Mouse (Mus musculus) yolk sac, embryonic 10.5 days (tissue): ENCODE results near the gene Gm4792.

ENCODE experiments used
- DNase-seq: peaks from one replicate; pipeline ENCODE4 v3.0.0-alpha.2; 2017; ENCODE audit warnings: low spot score

Gene Gm4792

DNA sequence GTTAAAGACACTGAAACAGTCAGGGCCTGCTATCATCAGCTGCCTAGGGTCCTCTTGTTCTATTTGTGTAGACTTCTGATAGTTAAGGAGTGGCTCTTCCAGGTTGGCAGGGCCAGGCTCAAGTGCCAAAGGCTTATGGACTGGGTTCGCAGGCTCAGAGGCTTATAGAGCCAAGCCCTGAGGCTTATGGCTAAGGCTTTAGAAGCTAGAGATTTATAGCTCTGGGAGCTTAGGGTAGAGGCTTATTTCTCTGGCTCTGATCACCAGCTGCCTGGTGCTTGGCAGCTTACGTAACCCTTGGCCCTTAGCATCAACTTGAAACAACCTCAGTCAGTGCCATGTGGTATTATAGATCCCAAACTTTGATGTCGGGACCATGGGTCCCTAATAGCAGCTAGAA, at the start of gene Gm4792:
TSS of gene Gm4792 (minus strand) at position 233 of the 400 bp plus-strand sequence.
- DNase-seq = no peak

- DNase-seq = no peak
These were observed 49.5 kb upstream of the Gm4792 start for GRCm38 (mm10) chr10:94347959-94348358.

GRCm38 (mm10) chr10:94347296-94347695, 48.8 kb upstream of the Gm4792 start:
- no peak for DNase-seq

DNA sequence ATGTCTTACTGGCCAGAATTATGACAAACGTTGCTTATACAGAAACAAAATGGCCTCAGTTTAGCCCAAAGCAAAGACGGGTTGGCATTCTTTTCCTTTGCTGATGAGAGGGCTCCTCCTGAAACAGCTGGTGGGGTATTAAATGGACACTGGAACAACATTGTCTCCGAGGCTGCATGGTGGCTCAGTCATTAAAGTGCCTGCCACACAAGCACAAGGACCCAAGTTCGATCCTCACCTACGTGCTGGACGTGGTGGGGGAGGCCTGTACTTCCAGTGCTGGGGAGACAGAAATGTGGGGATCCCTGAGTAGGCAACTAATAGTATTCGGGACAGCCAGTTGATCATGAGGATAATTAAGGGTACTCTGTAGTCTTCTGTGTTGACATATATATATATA, 48.1 kb upstream of the Gm4792 start:
- no peak for DNase-seq

- DNase-seq = no peak
These were observed 47.2 kb upstream of the Gm4792 start for GRCm38 (mm10) chr10:94345509-94346252.

GRCm38 (mm10) chr10:94344631-94345417, 46.3 kb upstream of the Gm4792 start:
- peak; percentile 36 for DNase-seq

GRCm38 (mm10) chr10:94343581-94343980, 45.1 kb upstream of the Gm4792 start:
- no peak for DNase-seq

- DNase-seq = no peak
These were observed 43.8 kb upstream of the Gm4792 start for GRCm38 (mm10) chr10:94342256-94342655.

DNA sequence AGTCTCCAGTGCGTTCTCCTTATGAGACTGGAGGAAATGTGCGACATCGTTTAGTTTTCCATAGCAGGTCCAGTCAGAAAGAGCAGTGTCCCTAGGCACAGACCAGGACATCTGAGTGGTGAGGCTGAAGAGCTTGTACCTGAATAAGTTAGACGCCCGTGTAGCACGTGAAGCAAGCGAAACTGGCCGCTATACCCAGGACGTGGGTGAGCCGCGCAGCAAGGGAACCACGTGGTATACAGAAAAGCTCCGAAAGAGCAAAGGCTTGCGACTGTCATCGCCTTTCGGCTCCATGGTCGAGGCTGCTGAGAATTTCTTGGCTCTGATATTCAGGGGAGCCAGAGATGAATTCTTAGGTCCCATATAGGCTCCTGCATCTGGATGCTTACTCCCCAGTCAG, 43.0 kb upstream of the Gm4792 start:
- DNase-seq = no peak

DNA sequence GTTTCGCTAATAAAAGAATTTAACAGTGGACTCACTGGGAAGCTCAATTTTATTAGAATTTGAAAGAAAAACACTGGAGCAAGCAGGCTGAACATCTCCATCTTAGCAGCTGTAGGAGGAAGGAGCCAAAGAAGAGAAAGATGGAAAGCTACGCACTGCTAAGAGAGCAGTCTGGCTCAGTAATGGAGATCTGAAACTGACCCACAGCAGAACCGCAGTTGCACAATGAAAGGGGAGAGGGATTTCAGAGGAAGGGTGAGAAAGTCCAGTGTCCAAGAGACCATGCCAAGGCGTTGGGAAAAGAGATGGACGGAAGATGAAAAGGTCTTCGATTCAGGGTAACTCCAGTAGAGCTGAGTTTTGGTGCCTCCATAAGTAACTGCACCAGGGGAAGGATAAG, 37.6 kb upstream of the Gm4792 start:
- DNase-seq = no peak

DNA sequence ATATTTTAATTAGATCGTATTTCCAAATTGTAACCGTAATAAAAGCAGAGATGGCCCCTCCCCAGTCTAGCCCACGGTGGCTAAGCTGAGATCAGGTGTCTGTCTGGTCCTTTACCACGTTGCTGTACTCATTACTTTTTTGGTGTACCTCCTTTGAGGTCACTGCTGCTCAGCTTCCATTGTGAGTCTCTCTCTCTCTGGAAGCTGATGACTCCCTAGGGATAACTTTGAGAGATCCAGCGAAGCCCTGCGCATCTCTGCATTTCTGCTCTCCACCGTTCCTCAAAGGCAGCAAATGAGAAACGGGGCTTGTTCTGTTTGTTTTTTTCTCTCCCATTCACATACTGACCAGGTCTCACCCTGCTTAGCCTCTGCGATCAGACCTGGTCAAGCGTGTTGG, 36.5 kb upstream of the Gm4792 start:
- no peak for DNase-seq

- DNase-seq = no peak
These were observed 34.8 kb upstream of the Gm4792 start for GRCm38 (mm10) chr10:94333328-94333727.

GRCm38 (mm10) chr10:94332358-94333137, 34.0 kb upstream of the Gm4792 start:
- no peak for DNase-seq

GRCm38 (mm10) chr10:94329962-94330361, 31.5 kb upstream of the Gm4792 start:
- no peak for DNase-seq

DNA sequence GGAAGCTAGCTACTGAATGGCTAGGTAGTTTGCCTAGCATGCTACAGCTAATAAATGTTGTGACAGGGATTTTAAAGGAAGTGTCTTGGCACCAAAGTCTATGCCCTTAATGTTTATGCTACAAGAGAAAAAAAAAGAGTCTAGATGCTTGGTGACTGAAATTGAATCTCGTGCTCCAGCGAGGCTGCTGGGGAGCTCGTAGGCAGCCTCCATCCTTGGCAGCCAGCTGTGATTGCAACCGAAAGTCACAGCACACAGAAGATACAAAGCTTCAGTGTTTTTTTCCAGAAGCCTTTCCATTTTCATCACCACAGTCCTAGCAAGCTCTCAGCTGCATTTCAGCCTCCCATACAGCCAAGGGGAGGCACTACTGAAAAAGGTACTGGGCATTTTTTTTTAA, 20.1 kb upstream of the Gm4792 start:
- DNase-seq = no peak

- no peak for DNase-seq
These were observed 14.6 kb upstream of the Gm4792 start for GRCm38 (mm10) chr10:94313146-94313545.

- DNase-seq = peak; percentile 17
These were observed 13.7 kb upstream of the Gm4792 start for GRCm38 (mm10) chr10:94312007-94312715.

- no peak for DNase-seq
These were observed 13.1 kb upstream of the Gm4792 start, which contains the start of gene Tmcc3 for GRCm38 (mm10) chr10:94311511-94312006. Tmcc3 (plus strand) TSS chr10:94311949.

DNA sequence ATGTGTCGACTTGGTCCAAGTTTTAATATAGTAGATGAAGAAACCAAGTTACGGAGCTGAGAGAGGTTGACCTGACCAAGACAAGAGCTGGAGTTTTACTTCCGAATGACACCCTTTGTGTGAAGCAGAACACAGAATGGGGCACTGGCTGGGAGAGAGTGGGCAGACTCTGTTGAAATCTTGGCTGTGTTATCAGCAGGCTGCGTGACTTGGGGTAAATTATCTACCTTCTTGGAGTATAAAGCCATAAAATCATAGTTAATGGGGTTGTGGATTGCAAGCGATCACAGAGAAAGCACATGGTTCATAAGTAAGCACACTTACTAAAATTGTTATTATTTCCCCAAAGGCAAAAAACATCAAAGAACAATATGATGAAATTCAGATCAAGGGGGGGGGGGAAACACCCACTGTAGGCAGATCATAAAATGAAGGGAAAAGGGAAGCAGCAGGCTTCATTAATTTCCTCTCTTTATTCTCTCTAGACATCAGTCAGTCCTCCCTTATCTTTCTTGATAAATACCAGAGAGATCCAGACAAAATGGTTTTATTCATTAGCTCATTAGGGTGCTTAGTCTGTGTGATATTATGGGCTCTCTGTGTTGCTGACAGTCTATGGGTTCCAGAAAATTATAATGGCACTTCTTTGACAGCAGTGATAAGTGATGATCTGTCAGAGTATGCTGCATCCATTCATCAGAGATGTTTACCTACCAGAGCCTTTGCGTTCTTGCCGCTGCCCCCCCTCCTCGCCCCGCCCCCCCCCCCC, 12.2 kb upstream of the Gm4792 start:
- DNase-seq = no peak

DNA sequence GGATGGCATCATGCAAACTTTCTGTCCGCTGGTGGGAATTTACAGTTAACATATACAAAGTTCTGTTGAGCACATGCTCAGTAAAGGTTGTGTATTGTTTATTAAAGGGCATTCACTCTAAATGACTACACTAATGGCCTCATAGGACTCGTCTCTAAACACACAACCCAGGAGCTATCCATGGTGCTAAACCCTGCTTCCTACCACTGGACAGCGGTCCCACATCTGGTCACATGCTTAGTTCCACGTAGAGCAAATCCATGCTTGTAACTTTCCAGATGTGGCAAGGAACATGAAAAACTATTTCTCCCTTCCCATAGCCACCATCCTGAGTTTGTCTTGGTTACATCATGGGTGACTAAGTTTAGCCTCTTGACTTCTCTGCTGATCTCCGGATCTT, 7.0 kb upstream of the Gm4792 start:
- no peak for DNase-seq

GRCm38 (mm10) chr10:94304064-94304657, 5.7 kb upstream of the Gm4792 start:
- DNase-seq = no peak
